Mouse (Mus musculus): ENCODE data around the gene Tril. TPM values are rescaled to one million over a fixed set of nuclear protein-coding genes. Genes with fewer than 3 reads are reported as not detected.

Tril gene
- polyA plus RNA-seq, 1 experiment from 2014 or later = 36.0 TPM

DNA sequence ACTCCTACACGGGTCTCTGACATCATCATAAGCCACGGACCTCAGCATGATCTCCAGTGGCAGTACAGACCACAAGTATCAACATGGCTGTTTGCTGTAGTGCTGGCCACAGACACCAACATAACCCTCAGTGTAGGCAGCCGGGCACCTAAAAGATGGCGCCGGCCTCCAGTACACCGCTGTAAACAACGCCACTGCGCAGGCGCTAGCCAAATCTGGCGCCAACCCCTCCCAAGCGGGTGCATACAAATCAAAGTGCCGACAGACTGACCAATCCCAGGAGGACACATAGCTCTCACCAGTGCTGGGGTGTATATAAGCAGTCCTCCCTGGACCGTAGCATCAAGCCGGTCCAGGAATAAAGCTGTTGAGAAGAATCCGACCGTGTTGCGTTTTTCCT lies 24.0 kb upstream of the Tril start:
- no peak overlapping the region for H3K4me2 ChIP-seq (ENCODE audit: low read depth, low read length)
- H3K36me3 ChIP-seq (replicated peaks; ENCODE audit: control insufficient read depth, insufficient read depth, low read depth, low read length) = no peaks in the 10 kb centered on the region
- no peaks in the 10 kb centered on the region for H3K27me3 ChIP-seq (ENCODE audit: control insufficient read depth, insufficient read depth, low read length)
- no peaks in the 10 kb centered on the region for H3K4me1 ChIP-seq (ENCODE audit: control insufficient read depth, insufficient read depth, low read length)
- WGBS = 95% methylated on average over 17 of the region's 17 CpGs
- H3K4me3 ChIP-seq (ENCODE audit: low read depth, low read length) = no peak overlapping the region
- H3K9ac ChIP-seq (replicated peaks; ENCODE audit: low read length) = no peak overlapping the region
- DNase-seq (ENCODE audit: low spot score) (no peak), ATAC-seq (replicated peaks; ENCODE audit: insufficient number of reproducible peaks, low FRiP score, low TSS enrichment, low read depth) (no peak)
- H3K27ac ChIP-seq (replicated peaks; ENCODE audit: low read depth, low read length) = no peak overlapping the region
- no peaks in the 10 kb centered on the region for H3K9me3 ChIP-seq (replicated peaks; ENCODE audit: control insufficient read depth, low read length)

GRCm38 (mm10) chr6:53825213-53825612 lies 4.6 kb upstream of the Tril start:
- no peaks in the 10 kb centered on the region for H3K36me3 ChIP-seq (replicated peaks; ENCODE audit: control insufficient read depth, insufficient read depth, low read depth, low read length)

GRCm38 (mm10) chr6:53821041-53821501 lies 441 bp upstream of the Tril start:
- Histone ChIP-seq H3K27ac (replicated peaks; ENCODE audit: low read depth, low read length) (peak overlapping the region; percentile 97), H3K4me2 (ENCODE audit: low read depth, low read length) (peak overlapping the region; percentile 87), H3K9ac (replicated peaks; ENCODE audit: low read length) (peak overlapping the region; percentile 89), H3K4me3 (ENCODE audit: low read depth, low read length) (peak overlapping the region; percentile 71), H3K36me3 (replicated peaks; ENCODE audit: control insufficient read depth, insufficient read depth, low read depth, low read length) (no peaks in the 10 kb centered on the region), H3K27me3 (ENCODE audit: control insufficient read depth, insufficient read depth, low read length) (peaks cover 6% of the 10 kb centered on the region; the same call in 1 of the 2 replicates), H3K9me3 (replicated peaks; ENCODE audit: control insufficient read depth, low read length) (no peaks in the 10 kb centered on the region), H3K4me1 (ENCODE audit: control insufficient read depth, insufficient read depth, low read length) (peaks cover 9% of the 10 kb centered on the region)
- DNase-seq (ENCODE audit: low spot score) = peak; percentile 49
- WGBS = under 1% methylated on average over 18 of the region's 18 CpGs
- no peak for ATAC-seq (replicated peaks; ENCODE audit: insufficient number of reproducible peaks, low FRiP score, low TSS enrichment, low read depth)

More at GRCm38 (mm10) chr6:53825213-53825612, 4.6 kb upstream of the Tril start:
- Histone ChIP-seq H3K9me3 (replicated peaks; ENCODE audit: control insufficient read depth, low read length) (no peaks in the 10 kb centered on the region), H3K9ac (replicated peaks; ENCODE audit: low read length) (no peak overlapping the region), H3K4me3 (ENCODE audit: low read depth, low read length) (no peak overlapping the region), H3K27ac (replicated peaks; ENCODE audit: low read depth, low read length) (no peak overlapping the region), H3K4me2 (ENCODE audit: low read depth, low read length) (no peak overlapping the region), H3K4me1 (ENCODE audit: control insufficient read depth, insufficient read depth, low read length) (no peaks in the 10 kb centered on the region), H3K27me3 (ENCODE audit: control insufficient read depth, insufficient read depth, low read length) (no peaks in the 10 kb centered on the region)
- 72% methylated on average over 4 of the region's 4 CpGs for WGBS
- ATAC-seq (replicated peaks; ENCODE audit: insufficient number of reproducible peaks, low FRiP score, low TSS enrichment, low read depth) = no peak
- DNase-seq (ENCODE audit: low spot score) = no peak

DNA sequence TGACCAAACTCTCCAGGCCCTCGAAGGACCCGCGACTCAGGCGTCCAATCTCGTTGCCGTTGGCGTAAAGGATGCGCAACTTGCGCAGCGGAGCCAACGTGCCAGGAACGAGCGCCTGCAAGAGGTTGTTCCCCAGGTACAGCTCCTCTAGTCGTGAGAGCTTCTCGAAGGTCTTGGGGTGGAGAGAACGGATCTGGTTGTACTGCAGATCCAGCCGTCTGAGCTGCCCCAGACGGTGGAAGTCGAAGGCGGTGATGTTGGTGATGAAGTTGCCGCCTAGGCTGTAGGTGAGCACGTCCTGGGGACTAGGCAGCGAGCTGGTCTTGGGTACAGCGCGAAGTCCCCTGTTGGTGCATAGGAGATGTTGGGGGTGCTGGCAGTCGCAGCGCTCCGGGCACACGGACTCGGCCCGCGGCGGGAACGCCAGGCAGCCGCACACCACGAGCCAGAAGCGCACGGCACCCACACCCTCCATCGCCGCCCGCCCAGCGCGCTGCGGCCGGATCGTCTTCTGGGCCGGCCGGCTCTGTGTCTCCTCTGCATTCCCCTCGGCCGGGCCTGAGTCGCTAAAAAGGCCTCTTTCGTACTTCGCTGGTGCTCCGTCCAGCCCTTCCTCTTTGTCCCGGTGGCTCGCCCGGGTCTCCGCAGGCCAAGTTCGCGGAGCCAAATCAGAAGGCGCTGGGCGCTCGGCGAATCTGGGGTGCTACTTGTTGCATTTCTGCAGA lies 707 bp downstream of the Tril start:
- ATAC-seq (replicated peaks; ENCODE audit: insufficient number of reproducible peaks, low FRiP score, low TSS enrichment, low read depth) = no peak
- H3K4me1 ChIP-seq (ENCODE audit: control insufficient read depth, insufficient read depth, low read length) = peaks cover 9% of the 10 kb centered on the region
- WGBS = under 1% methylated on average over 59 of the region's 64 CpGs

GRCm38 (mm10) chr6:53818732-53819661 lies 1.6 kb downstream of the Tril start:
- Histone ChIP-seq H3K27ac (replicated peaks; ENCODE audit: low read depth, low read length) (peak overlapping the region; percentile 97), H3K9ac (replicated peaks; ENCODE audit: low read length) (peak overlapping the region; percentile 89), H3K4me1 (ENCODE audit: control insufficient read depth, insufficient read depth, low read length) (peaks cover 9% of the 10 kb centered on the region), H3K4me2 (ENCODE audit: low read depth, low read length) (peak overlapping the region; percentile 87), H3K36me3 (replicated peaks; ENCODE audit: control insufficient read depth, insufficient read depth, low read depth, low read length) (no peaks in the 10 kb centered on the region), H3K4me3 (ENCODE audit: low read depth, low read length) (peak overlapping the region; percentile 71), H3K27me3 (ENCODE audit: control insufficient read depth, insufficient read depth, low read length) (peaks cover 6% of the 10 kb centered on the region; the same call in 1 of the 2 replicates), H3K9me3 (replicated peaks; ENCODE audit: control insufficient read depth, low read length) (no peaks in the 10 kb centered on the region)
- 3% methylated on average over 52 of the region's 52 CpGs for WGBS
- DNase-seq (ENCODE audit: low spot score) = peak; percentile 72
- peak; percentile 27 for ATAC-seq (replicated peaks; ENCODE audit: insufficient number of reproducible peaks, low FRiP score, low TSS enrichment, low read depth)

More for the DNA sequence above, 707 bp downstream of the Tril start:
- peak overlapping the region; percentile 89 for H3K9ac ChIP-seq (replicated peaks; ENCODE audit: low read length)
- DNase-seq (ENCODE audit: low spot score) = peak; percentile 62
- H3K4me3 ChIP-seq (ENCODE audit: low read depth, low read length) = peak overlapping the region; percentile 71
- peak overlapping the region; percentile 87 for H3K4me2 ChIP-seq (ENCODE audit: low read depth, low read length)
- H3K27me3 ChIP-seq (ENCODE audit: control insufficient read depth, insufficient read depth, low read length) = peaks cover 6% of the 10 kb centered on the region; the same call in 1 of the 2 replicates
- peak overlapping the region; percentile 97 for H3K27ac ChIP-seq (replicated peaks; ENCODE audit: low read depth, low read length)
- no peaks in the 10 kb centered on the region for H3K36me3 ChIP-seq (replicated peaks; ENCODE audit: control insufficient read depth, insufficient read depth, low read depth, low read length)
- no peaks in the 10 kb centered on the region for H3K9me3 ChIP-seq (replicated peaks; ENCODE audit: control insufficient read depth, low read length)

GRCm38 (mm10) chr6:53818264-53818731 lies 2.3 kb downstream of the Tril start:
- H3K27me3 ChIP-seq (ENCODE audit: control insufficient read depth, insufficient read depth, low read length) = peaks cover 6% of the 10 kb centered on the region; the same call in 1 of the 2 replicates
- peak overlapping the region; percentile 87 for H3K4me2 ChIP-seq (ENCODE audit: low read depth, low read length)
- WGBS = 3% methylated on average over 42 of the region's 42 CpGs
- ATAC-seq (replicated peaks; ENCODE audit: insufficient number of reproducible peaks, low FRiP score, low TSS enrichment, low read depth) = peak; percentile 0; the same call in 1 of the 2 replicates
- H3K4me3 ChIP-seq (ENCODE audit: low read depth, low read length) = peak overlapping the region; percentile 71
- peak; percentile 76 for DNase-seq (ENCODE audit: low spot score)
- no peaks in the 10 kb centered on the region for H3K9me3 ChIP-seq (replicated peaks; ENCODE audit: control insufficient read depth, low read length)
- H3K4me1 ChIP-seq (ENCODE audit: control insufficient read depth, insufficient read depth, low read length) = peaks cover 9% of the 10 kb centered on the region
- no peaks in the 10 kb centered on the region for H3K36me3 ChIP-seq (replicated peaks; ENCODE audit: control insufficient read depth, insufficient read depth, low read depth, low read length)
- H3K27ac ChIP-seq (replicated peaks; ENCODE audit: low read depth, low read length) = 0 out of 2 replicates have a peak overlapping the region, but pooled peaks have one; percentile 97
- peak overlapping the region; percentile 89 for H3K9ac ChIP-seq (replicated peaks; ENCODE audit: low read length)

DNA sequence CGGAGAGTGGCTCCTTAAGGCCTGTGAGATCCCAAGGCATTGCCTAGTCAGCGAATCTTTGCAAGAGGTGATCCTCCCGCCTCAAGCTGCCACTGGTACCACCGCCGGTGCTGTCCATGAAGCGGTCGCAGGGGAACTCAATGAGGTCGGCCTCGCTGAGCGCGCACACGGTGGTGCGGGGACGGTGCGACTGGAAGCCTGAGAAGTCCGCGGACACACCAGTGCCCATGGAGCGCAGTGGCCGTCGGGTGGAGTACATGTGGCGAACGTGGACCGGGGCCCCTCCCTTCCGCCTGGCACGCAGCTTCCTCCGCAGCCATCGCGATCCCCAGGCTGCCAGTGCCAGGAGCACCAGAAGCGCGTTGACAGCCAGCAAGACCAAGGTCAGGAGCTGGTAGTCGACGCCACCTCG lies 2.9 kb downstream of the Tril start:
- H3K36me3 ChIP-seq (replicated peaks; ENCODE audit: control insufficient read depth, insufficient read depth, low read depth, low read length) = no peaks in the 10 kb centered on the region
- 17% methylated on average over 33 of the region's 33 CpGs for WGBS
- H3K9ac ChIP-seq (replicated peaks; ENCODE audit: low read length) = peak overlapping the region; percentile 89
- no peaks in the 10 kb centered on the region for H3K9me3 ChIP-seq (replicated peaks; ENCODE audit: control insufficient read depth, low read length)
- H3K4me2 ChIP-seq (ENCODE audit: low read depth, low read length) = peak overlapping the region; percentile 87
- H3K27me3 ChIP-seq (ENCODE audit: control insufficient read depth, insufficient read depth, low read length) = peaks cover 6% of the 10 kb centered on the region; the same call in 1 of the 2 replicates
- DNase-seq (ENCODE audit: low spot score) = no peak
- peaks cover 9% of the 10 kb centered on the region for H3K4me1 ChIP-seq (ENCODE audit: control insufficient read depth, insufficient read depth, low read length)
- peak overlapping the region; percentile 71 for H3K4me3 ChIP-seq (ENCODE audit: low read depth, low read length)
- H3K27ac ChIP-seq (replicated peaks; ENCODE audit: low read depth, low read length) = no peak overlapping the region
- no peak for ATAC-seq (replicated peaks; ENCODE audit: insufficient number of reproducible peaks, low FRiP score, low TSS enrichment, low read depth)
